Mouse (Mus musculus): ENCODE measurements around the gene Hs2st1. TPM values are rescaled to one million over a fixed set of nuclear protein-coding genes. Genes with fewer than 3 reads are reported as not detected.

Hs2st1 gene
- total RNA-seq, 2 experiments from 2014 or later: 57.2 to 65.1 TPM

DNA sequence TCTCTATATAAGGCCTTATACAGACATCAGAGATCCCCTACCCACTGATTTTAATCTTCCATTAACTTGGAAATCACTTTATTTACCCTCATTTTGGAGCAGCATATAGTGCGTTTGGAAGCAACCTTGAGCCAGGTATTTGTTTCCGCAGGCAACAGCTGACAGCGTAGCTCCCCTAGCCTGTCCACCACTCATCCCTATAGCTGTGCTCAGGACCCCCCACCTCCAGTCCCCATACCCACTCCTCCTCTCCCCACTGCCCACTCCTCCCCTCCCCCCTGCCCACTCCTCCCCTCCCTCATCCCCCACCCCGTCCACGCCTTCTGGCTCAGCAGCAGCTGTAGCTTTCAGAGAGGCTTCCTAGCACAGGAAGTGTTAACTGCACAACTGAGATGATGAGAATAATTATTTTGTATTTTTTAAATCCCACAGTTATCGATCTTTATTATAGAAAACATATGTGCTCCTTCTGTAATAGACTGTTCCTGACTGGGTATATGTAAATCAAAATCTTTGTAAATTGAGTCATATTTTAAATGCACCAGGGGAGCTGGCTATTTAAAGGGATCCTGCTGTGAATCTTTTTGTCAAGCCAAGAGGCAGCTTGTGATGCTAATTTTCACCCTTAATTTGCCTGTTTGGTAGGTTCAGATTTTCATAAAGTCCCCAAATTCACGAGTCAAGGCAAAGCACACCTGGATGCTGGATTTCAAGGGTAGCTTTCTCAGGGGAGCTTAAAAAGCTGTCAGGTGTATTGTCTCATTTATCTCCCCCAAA, 148.4 kb downstream of the Hs2st1 start:
- intact Hi-C loops (cut with DNase I): no loop called here

DNA sequence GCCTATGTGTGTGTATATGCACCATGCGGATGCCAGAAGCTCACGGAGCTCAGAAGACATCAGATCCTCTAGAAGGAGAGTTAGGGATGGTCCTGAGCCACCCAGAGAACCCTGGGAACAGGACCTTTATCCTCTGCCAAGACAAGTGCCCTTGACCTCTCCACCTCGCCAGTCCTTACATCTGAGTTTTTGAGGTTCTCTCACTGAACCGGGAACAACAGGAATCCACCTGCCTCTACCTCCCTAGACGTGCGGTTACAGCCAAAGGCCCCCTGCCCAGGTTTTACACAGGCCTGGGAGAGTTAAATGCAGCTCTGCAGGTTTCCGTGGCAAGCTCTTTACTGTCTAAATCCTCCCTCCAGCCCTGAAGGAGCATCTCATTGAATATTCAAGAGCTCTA, 156.2 kb downstream of the Hs2st1 start:
- no peak for DNase-seq (ENCODE audit: low spot score in 2 of 2)
- intact Hi-C loops (cut with DNase I): no loop called here

More for the DNA sequence above, 148.4 kb downstream of the Hs2st1 start:
- DNase-seq (ENCODE audit: low spot score in 2 of 2): no peak

DNA sequence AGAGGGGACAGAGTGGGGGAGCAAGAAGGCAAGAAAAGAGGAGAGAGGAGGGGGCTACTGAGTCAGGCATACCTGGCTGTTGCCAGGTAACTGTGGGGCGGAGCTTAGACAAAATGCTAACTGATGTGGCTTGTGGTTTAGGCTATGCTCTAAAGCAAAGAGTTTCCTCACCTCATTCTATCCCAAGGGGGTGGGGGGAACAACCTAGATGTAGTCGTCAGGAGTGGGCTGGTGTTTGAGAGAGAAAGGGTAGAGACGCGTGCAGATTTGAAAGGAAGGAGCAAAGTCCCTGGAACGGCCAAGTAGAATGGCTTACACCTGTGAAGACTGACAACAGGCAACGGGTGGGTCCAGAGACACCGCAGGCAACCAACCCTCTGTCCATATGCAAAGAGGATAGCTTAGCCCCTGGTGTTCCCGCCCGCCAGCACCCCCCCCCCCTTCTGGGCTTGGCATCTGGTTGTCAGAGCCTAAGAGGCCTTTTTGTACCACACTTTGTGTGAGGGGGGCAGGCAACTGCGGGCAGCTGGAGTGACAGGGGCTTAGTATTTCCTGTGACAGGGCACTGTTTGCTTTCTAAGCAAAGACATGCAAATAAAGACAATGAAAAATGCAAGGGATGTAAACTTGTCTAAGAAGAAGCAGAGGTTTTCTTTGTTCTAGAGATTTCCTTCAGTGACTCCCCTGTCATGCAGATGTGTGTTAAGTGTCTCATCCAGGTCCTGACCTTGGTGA, 157.3 kb downstream of the Hs2st1 start:
- intact Hi-C loops (cut with DNase I): no loop called here
- no peak for DNase-seq (ENCODE audit: low spot score in 2 of 2)

DNA sequence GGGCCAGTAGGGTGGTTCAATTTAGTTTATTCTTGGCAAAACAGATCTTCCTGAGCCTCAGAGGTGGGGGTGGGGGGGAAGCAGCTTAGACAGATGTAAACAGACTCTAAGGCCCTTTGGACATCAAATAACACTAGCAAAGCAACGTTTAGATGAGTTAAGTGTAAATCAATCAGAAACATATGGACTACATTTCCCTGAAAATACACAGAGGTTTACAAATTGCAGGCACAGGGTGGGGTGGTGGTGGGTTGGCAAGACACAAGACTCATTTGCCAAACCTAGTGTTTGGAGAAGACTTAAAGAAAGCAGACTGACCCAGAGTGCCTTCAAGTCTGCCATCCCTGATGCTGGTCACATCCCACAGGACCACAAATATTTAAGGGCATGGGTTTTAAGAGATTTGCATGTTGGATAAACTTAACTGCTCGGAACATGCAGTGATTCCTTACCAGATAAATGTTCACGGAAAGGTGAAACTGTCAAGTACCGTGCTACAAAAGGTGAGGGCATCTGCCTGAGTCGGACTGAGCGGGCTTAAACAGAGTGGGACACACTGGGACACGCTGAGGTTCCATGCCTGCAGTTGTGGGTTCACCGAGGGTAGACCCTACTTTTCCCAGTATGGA, 158.2 kb downstream of the Hs2st1 start:
- intact Hi-C loops (cut with DNase I): no loop called here
- no peak for DNase-seq (ENCODE audit: low spot score in 2 of 2)

DNA sequence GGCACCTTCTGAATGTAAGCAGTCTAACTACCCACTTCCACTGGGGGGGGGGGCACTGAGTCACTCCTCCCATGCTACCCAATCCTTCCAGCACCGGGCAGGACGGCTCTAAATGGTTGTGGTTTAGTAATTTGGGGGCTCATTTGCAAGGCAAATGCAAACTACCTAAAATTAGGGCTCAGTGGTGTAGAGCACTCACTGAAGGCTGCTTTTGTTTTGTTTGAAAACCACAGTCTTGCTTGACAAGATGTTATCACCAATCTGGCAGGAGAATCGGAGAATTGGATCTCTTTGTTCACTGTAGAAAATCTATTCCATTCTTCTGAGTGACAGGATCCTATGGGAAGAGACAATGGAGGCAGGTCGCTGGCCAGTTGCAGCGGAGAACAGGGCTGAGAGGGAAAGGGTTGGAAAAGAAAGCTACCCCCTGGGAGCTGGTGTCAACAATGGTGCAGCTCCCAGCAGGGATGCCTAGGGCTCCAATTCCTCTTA, 158.9 kb downstream of the Hs2st1 start:
- no peak for DNase-seq (ENCODE audit: low spot score in 2 of 2)
- intact Hi-C loops (cut with DNase I): no loop called here

DNA sequence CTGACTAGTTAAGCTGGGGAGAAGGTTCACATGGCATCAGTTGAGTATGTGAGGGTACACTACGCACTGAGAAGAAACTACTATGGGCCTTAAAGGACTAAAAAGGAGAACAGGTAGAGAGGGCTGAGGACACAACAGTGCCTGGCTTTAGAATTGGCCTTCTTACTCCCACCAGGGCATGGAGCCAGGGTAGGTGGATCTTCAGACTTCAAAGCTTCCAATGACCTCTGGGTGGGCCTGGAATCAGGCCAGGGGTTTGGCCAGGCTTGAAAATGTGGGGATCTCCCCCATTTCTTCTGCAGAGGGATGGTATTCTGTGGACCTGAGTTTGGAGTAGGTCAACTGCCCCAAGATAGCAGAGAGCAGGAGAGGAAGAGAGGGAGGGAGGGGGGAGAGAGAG, 161.0 kb downstream of the Hs2st1 start:
- no peak for DNase-seq (ENCODE audit: low spot score in 2 of 2)
- intact Hi-C loops (cut with DNase I): loop anchor here (10.0 kb wide), 1 partner anchor 904 kb away; no protein-coding TSS in a partner anchor

DNA sequence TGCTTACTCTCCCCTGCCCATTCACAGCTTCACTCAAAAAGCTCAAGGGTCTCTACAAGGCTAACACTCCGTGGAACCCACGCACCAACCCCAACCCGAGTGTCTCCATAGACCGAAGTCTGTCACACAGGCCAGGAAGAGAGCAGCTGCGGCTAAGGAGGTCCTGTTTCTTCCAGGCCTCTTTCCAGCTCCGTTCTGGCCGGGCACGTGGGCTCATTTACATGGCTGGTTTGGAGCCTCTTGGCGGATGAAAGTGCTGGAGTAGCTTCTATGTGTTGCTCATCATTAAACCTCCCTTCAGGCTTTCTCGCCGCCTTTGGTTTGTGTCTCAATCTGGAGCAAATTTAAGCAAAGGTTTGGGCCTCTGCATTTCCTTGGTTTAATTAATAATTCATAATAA, 164.7 kb downstream of the Hs2st1 start:
- DNase-seq (ENCODE audit: low spot score in 2 of 2): no peak
- intact Hi-C loops (cut with DNase I): loop anchor here (10.0 kb wide), 1 partner anchor 901 kb away; no protein-coding TSS in a partner anchor

DNA sequence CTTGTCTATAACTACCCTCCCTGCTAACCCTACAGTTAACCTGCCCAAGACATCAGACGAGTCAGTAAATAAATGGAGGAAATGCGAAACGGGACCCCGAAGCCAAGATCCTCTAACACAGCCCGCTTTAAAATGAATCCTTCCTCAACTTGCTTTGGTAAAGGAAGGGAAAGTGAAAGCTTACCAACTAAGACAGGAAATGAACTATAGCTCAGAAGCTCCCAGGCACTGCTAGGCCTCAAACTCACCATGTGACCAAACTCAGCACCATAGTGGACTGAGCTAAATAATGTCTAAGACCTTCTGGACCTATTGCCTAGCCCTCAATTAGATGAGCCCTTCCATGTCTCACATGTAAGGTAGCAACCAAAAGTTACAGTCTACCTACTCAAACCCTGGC, 168.7 kb downstream of the Hs2st1 start:
- intact Hi-C loops (cut with DNase I): loop anchor here (5.0 to 10.0 kb wide), 2 partner anchors 896 to 1159 kb away; no protein-coding TSS in a partner anchor
- DNase-seq (ENCODE audit: low spot score in 2 of 2): no peak

DNA sequence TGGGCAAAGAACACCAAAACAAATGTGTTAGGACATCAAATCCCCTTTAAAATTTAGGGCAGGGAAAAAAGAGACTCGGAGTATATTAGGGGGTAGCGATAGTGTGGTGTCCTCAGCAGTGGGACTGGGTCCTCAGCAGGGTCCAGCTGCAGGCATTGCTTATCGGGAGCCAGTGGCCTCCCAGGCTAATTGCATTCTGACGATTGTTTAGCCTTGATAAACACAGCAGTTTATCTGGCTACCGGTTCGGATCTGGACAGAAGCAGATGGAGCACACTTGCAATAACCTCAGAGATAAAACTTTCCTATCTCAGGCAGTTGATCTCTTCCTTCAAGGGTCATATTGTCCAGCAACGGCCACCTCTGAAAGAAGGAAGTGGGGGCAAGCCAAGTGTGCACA, 169.1 kb downstream of the Hs2st1 start:
- DNase-seq (ENCODE audit: low spot score in 2 of 2): no peak
- intact Hi-C loops (cut with DNase I): loop anchor here (5.0 to 10.0 kb wide), 2 partner anchors 896 to 1159 kb away; no protein-coding TSS in a partner anchor

DNA sequence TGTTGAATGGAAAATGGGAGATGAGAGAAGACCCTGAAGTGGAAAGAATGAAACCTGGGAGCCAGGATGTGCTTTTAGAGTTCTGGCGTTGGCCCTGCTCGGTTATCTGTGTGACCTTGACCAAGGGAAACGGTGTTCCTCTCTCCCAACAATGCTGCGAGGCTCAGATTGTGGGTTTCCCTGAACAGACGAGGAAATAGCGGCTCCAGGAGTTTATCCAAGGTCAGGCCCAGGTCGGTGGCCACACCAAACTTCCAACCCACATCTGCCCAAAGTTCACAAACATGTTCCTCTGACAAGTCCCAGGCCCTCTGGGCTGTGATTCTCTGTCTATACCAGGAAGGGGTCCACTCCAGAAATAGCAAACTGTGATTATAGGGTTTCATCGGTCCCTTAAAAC, 169.6 kb downstream of the Hs2st1 start:
- no peak for DNase-seq (ENCODE audit: low spot score in 2 of 2)
- intact Hi-C loops (cut with DNase I): loop anchor here (5.0 to 10.0 kb wide), 2 partner anchors 896 to 1158 kb away; no protein-coding TSS in a partner anchor

DNA sequence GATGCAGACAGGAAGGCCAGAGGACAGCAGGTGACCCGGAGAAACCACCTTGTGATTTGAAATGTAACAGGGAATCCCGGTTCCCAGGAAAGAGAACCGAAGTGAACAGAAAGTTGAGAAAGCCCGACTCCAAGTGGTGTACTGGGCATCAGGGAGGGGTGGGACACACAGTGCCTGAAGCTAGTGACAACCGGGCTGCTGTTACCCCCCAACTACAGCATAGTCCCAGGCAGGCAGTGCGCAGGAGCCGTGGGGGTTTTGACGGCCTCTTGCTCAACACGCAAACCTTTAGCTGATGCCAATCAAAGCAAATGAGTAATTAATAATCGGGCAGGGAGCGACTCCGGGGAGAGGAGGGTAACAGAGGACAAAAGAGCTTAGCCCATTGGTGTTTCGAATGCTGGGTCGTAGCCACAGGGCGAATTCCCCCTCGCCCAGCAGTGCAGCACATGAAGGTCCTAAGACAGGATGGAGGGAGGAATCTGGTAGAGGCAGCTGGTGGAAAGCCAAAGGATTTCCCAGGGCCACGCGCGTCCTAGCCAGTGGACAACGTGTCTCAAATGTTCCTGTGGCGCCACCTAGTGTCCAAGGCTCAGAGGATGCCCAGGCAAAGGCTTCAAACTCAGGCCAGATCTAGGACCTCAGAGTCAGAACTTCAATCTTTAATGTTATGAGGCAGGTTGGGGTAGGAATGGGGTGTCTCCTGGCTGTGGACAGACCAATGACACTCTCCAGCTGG, 170.5 kb downstream of the Hs2st1 start:
- intact Hi-C loops (cut with DNase I): loop anchor here (5.0 to 10.0 kb wide), 2 partner anchors 895 to 1157 kb away; no protein-coding TSS in a partner anchor
- DNase-seq (ENCODE audit: low spot score in 2 of 2): peak; percentile 92 to 93

DNA sequence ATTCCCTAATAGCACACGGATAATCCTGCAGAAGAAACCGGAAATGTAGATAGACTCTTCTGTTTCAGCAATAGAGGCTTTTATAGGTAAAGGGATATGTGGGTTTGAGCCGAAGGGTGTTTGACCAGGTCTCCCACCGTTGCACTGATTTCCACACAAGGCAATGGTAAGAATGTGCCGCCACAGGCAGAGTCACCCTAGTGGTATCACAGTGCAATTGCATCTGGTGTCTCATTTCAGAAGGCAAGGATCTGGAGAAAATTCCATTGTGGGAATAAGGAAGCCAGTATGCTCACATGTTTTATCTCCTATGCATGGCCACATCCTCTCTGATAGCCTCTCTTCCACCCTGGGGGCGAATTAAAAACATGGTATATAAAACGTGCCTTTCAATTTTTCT, 171.8 kb downstream of the Hs2st1 start:
- no peak for DNase-seq (ENCODE audit: low spot score in 2 of 2)
- intact Hi-C loops (cut with DNase I): no loop called here

DNA sequence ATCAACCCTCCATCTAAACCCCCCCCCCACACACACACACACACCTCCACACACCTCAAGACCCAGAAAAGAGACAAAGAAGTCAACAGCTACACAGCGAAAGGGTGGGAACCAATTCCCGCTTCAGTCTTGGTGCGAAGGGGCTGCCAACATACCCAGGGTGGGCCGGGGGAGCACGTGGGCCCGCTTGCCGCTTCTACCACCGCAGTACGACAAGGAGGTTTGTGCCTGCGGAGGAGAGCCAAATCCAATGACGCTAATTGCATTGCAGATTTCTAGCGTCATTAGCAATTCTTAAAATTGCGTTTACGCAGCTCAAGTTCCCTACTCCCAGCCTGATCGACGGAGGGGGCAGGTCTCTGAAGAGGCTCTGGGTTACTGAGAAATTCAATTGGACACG, 173.5 kb downstream of the Hs2st1 start:
- DNase-seq (ENCODE audit: low spot score in 2 of 2): no peak
- intact Hi-C loops (cut with DNase I): no loop called here

DNA sequence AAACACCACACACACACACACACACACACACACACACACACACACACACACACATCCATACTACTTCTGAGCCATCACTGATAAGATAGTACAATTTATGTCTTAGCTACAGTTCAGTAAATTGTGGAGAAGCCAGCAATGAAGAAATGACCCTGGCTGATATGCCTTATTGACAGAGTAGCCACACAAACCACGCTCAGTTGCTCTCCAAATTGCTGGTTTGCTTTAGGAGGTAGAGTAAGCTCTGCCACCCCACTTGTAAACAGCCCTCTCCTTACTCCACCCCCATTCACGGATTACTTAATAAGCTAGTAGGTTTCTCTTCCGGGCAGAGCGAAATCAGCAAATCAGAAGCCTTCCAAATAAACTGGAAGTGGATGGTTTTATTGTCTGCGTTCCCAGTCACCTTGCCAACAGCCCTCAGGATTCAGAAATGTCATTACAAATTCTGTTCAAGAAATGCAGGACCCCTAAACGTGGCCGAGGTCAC, 175.5 kb downstream of the Hs2st1 start:
- peak in 1 of 2 experiments; percentile 28 for DNase-seq (ENCODE audit: low spot score in 2 of 2)
- intact Hi-C loops (cut with DNase I): no loop called here

DNA sequence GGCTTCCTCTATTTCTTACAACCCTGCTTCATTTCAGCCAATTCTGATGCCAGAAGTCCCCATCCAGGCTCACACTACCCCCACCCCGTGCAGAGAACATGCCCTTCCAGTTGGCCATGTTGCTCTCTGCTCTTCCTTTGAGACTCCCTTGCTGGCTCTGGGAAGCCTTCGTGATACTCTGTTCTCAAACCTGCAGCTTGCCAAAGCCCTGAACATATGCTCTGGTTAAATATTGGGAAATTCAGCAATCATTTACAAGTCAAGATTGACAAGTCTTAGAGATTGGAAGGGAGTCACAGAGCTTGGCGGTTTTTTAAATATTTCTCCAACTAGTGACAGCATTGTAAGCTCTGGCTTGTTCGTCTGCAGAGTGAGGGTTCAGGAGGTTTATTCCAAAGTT, 183.5 kb downstream of the Hs2st1 start:
- DNase-seq (ENCODE audit: low spot score in 2 of 2): no peak
- intact Hi-C loops (cut with DNase I): no loop called here

DNA sequence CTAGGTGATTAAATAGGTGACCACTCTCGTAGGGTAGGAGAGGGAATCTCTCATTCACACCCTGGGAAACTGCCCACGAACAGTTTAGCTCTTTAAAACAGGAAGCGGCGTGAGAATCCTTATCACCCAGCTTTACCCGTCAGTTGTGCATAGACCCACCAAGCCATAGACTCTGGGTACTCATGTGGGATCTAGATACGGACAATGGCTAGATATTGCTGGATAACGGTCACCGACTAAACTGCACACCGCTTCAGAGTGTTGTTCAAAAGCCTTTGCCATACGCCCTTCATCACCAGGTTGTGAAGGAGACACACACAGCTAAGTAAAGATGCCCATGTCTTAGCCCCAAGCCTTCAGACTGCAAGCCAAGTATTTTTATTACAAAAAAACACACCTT, 185.3 kb downstream of the Hs2st1 start:
- no peak for DNase-seq (ENCODE audit: low spot score in 2 of 2)
- intact Hi-C loops (cut with DNase I): no loop called here

DNA sequence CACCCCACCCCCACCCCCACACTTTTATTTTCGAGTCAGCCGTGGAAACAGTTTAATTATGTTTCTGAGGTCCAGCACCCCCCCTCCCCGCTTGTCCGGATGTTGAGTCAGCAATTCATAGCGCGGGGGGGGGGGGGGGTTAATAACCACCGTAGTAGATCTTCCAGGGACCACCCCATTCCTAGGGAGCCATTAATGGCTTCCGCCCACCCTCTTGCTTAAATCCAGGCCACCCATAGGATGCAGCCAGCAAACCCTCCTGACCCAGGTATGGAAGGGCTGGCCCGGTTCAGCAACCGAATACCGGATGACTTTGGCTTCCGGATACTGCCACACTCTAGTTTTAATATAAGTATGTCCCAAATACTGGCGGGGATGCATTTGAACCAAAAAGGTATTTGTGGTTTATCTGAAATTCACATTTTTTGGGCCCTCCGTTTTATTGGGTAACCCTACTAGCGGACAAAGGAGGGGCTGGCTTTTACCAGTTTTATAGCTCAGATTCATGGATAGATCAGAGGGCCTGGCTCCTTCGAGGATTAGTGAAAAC, 188.5 kb downstream of the Hs2st1 start:
- no peak for DNase-seq (ENCODE audit: low spot score in 2 of 2)
- intact Hi-C loops (cut with DNase I): no loop called here

DNA sequence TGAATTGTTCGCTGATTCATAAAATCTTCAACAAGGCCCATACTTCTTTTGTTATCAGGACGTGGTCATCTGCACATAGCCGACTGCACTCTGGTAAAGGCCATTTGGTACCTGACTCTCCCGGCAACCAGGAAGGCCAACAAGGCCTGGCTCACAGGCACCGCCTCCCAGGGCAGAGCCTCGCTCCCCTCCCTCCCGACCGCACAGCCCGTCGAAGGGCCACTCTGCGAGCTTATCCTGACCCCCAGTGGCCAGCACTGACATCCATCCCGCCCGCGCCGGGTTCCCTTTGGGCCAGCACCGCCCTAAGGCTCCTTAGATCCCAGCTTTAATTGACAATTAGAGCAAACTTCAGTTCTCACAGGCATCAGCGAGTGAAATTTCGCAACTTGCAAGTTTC, 189.1 kb downstream of the Hs2st1 start:
- intact Hi-C loops (cut with DNase I): no loop called here
- DNase-seq (ENCODE audit: low spot score in 2 of 2): peak; percentile 52 to 65

DNA sequence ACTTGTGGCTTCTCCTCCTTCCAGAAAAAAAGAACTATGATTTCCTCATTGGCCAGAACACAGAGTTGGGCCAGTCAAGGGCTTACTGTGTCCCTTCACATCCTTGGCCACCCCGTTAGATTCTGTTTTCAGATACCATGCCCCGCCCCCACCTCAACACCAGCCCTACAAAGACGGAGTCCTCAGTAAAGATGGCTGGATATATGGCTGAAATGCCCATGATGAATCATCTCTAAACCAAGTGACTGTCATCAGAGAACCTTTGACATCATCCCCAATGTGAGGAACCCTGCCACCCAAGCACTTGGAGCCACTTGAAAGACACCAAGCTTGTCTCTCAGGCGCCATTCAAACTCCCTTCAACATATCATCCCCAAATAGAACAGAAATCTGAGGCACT, 190.2 kb downstream of the Hs2st1 start:
- intact Hi-C loops (cut with DNase I): no loop called here
- no peak for DNase-seq (ENCODE audit: low spot score in 2 of 2)
